Mouse (Mus musculus) adrenal gland, postnatal 4 days (tissue): Measurements from ENCODE around the gene Ribc1. TPM values are rescaled to one million over a fixed set of nuclear protein-coding genes. Genes with fewer than 3 reads are reported as not detected.

Experiments used
- DNase-seq, 2 experiments: peaks; one replicate each; pipeline ENCODE4 v3.0.0; 2021 to 2022; ENCODE audit warnings: low spot score in 2 of 2, mixed read lengths in 2 of 2
- long read RNA-seq, 2 experiments: library from polyadenylated mRNA; stranded (forward); transcript quantifications; one replicate each; pipeline ENCODE4 v2.0.0; 2021
- total RNA-seq, 2 experiments: library from RNA; stranded (reverse); gene quantifications; 2 replicates each; pipeline ENCODE4 v1.2.3; 2021

The Ribc1 gene
- 1 to 10 TPM; 1.1 to 1.7 TPM for total RNA-seq
- long read RNA-seq, experiment 1, partial matches to known transcripts: 1 of 3 reads
- long read RNA-seq, experiment 1, other reads (novel, unspliced or antisense): 0 of 3 reads
- long read RNA-seq, experiment 2, partial matches to known transcripts: 1 of 6 reads
- long read RNA-seq, experiment 2, other reads (novel, unspliced or antisense): 4 of 6 reads

- peak; percentile 42 to 65 for DNase-seq
Observed at GRCm38 (mm10) chrX:152016151-152017145, at the start of gene Ribc1, which contains the start of gene Smc1a. Ribc1 (minus strand) TSS chrX:152016295. Smc1a (plus strand) TSS chrX:152016428.

- DNase-seq: no peak
Observed at GRCm38 (mm10) chrX:152065674-152066073, 49.6 kb upstream of the Ribc1 start.

- DNase-seq: no peak
Observed at GRCm38 (mm10) chrX:152054094-152054493, 38.0 kb upstream of the Ribc1 start.

- DNase-seq: no peak
Observed at GRCm38 (mm10) chrX:152052546-152052945, 36.5 kb upstream of the Ribc1 start.

GRCm38 (mm10) chrX:152047230-152047629 lies 31.1 kb upstream of the Ribc1 start:
- DNase-seq: no peak

GRCm38 (mm10) chrX:152039865-152040264 lies 23.8 kb upstream of the Ribc1 start:
- DNase-seq: no peak

- no peak for DNase-seq
Observed at GRCm38 (mm10) chrX:152019294-152019693, 3.2 kb upstream of the Ribc1 start.

GRCm38 (mm10) chrX:152017186-152017585 lies 1.1 kb upstream of the Ribc1 start:
- no peak for DNase-seq

GRCm38 (mm10) chrX:152015752-152016150 lies 344 bp downstream of the Ribc1 start:
- DNase-seq: no peak

GRCm38 (mm10) chrX:152007863-152008262 lies 8.2 kb downstream of the Ribc1 start:
- DNase-seq: no peak

GRCm38 (mm10) chrX:152002865-152003264 lies 13.2 kb downstream of the Ribc1 start:
- DNase-seq: no peak

- DNase-seq: peak; percentile 40 to 69
Observed at GRCm38 (mm10) chrX:152001737-152002710, 14.1 kb downstream of the Ribc1 start, which contains the start of gene Hsd17b10. Hsd17b10 (plus strand) TSS chrX:152001845.

- DNase-seq: no peak
Observed at GRCm38 (mm10) chrX:152001182-152001684, 14.9 kb downstream of the Ribc1 start.

GRCm38 (mm10) chrX:151999006-151999710 lies 16.9 kb downstream of the Ribc1 start:
- DNase-seq: no peak

Other genes starting within 250 kb of the Ribc1 start
- 100 to 1,000 TPM; 213 to 240 TPM for gene Huwe1, start 215.5 kb downstream of the Ribc1 start, total RNA-seq
- gene Hsd17b10, start 14.4 kb downstream of the Ribc1 start, total RNA-seq: 100 to 1,000 TPM; 156 to 164 TPM
- 10 to 100 TPM; 75.4 to 85.8 TPM for gene Smc1a, start 133 bp upstream of the Ribc1 start, total RNA-seq
- gene Iqsec2, start 128.0 kb upstream of the Ribc1 start, total RNA-seq: 10 to 100 TPM; 30.5 to 40.2 TPM
- 10 to 100 TPM; 56.5 to 87.3 TPM for gene Kdm5c, start 216.7 kb upstream of the Ribc1 start, total RNA-seq